Mouse (Mus musculus): ENCODE data around the gene Sv2a.

DNA sequence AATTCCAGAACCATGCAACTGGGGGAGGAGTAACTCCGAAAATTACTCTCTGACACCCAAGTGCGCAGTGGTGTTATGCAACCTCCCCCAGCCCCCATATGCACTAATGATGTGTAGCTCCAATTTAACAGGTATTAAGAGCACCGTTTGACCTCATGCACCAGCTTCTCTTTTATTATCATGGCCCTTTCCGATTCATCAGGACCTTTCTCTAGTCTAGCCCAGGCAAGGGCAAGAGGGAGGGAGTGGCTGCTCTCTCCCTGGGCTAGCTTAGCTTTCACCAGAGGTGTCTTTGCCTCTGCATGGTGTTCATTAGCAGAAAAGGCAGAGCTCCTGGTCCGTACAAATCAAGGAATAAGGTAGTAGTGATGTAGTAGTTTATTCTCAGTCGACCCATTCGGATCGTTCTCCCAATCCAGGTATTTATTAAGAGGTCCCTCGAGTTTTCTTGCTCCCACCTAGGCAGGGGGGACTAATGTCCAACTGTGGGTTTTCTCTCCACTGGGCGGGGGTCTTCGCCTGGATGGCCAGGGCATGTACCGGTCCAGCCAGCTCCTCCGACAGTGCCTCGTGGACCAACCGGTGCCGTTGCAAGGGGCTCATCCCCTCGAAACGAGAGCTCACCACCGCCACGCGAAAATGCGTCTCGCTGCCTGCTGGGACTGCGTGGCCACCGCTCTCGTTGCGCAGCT, 15.6 kb downstream of the Sv2a start:
- TF ChIP-seq CTCF (IDR thresholded peaks at IDR 0.05; ENCODE audit: low read depth) (no peak), EP300 (IDR thresholded peaks at IDR 0.05; ENCODE audit: low read depth) (no peak)
